In the genomic region with DNA sequence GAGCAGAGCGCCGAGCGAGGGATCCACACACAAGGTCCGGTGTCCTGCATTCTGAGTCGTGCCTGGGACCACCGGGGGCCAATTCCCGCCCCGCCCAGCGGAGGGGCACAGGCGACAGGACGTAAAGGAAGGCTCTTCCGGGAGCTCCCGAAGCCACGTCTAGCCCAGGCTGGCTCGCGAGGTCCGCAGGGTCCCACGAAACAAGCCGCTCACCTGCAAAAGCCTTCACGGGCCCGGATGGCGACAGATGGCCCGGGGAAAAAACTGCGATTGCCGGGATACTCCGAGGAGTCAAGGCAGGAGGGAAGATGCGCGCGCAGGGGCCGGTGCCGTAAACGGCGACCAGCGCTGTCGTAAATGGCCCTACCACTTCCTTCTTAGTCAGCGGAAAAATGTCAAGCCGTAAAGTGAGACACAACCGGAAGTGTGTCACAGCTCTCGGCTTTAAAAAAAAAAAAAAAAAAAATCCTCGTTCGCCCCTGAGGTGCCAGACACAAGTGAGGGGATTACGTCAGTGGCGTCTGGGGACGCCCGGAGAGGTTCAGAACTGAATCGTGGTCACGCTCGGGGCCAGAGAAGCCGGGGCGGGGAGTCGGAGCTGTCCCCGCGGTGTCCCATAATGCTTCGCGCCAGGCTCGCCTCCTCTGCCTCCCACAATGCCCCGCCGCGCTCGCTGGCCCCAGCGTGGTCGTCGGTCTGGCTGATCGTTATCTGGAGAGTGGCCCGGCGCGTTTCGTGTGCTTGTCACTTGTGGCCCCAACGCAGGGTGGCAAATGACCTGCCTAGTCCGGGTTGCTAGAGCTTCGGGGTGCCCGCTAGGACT, we compare ENCODE assay signal across 8 mouse cellular contexts. TPM values are rescaled to one million over a fixed set of nuclear protein-coding genes. Genes with fewer than 3 reads are reported as not detected.
DNase-seq lines count a peak whose midpoint lies in the region; ATAC-seq and TF ChIP-seq lines count a peak whose summit lies in the region.

A gene (minus strand): TSS at position 344 of the 823 bp plus-strand sequence.

- peaks cover 36% of the 10 kb centered on the region for H3K79me3 ChIP-seq in C2C12 (ENCODE audit: low read depth)

- peaks cover 10% of the 10 kb centered on the region for H3K27me3 ChIP-seq in C2C12 (ENCODE audit: control insufficient read depth, insufficient read depth, insufficient read length)
- no peaks in the 10 kb centered on the region for H3K27me3 ChIP-seq in erythroblast, embryonic 14.5 days (ENCODE audit: control insufficient read depth)
- no peaks in the 10 kb centered on the region for H3K27me3 ChIP-seq in heart, embryonic 11.5 days (ENCODE audit: control insufficient read depth, insufficient read depth, low read length)
- H3K27me3 ChIP-seq in kidney, embryonic 16.5 days (ENCODE audit: insufficient read depth, low read length) = no peaks in the 10 kb centered on the region
- H3K27me3 ChIP-seq in liver, adult 2 months (ENCODE audit: control insufficient read depth, insufficient read depth, low read length) = no peaks in the 10 kb centered on the region
- peaks cover 6% of the 10 kb centered on the region for H3K27me3 ChIP-seq in myocyte (ENCODE audit: control insufficient read depth, insufficient read depth, insufficient read length)
- no peaks in the 10 kb centered on the region for H3K27me3 ChIP-seq in splenic B cell, adult 2 months (ENCODE audit: control insufficient read depth, insufficient read depth, low read length, poor library complexity, severe bottlenecking)

- TF ChIP-seq CTCF in C2C12 (IDR thresholded peaks at IDR 0.05; ENCODE audit: control insufficient read depth, insufficient read depth, insufficient read length) = no peak
- no peak for TF ChIP-seq CTCF in brain, embryonic 14.5 days (IDR thresholded peaks at IDR 0.05; ENCODE audit: borderline replicate concordance, extremely low read depth, insufficient read depth, insufficient read length)
- no peak for TF ChIP-seq CTCF in liver, adult 2 months (IDR thresholded peaks at IDR 0.05; ENCODE audit: low read depth, low read length)

- H3K4me2 ChIP-seq in heart, embryonic 11.5 days = peak within 1 kb of the TSS; percentile 99
- peak within 1 kb of the TSS; percentile 91 for H3K4me2 ChIP-seq in kidney, embryonic 16.5 days (replicated peaks; ENCODE audit: low read depth, low read length)
- H3K4me2 ChIP-seq in myocyte (ENCODE audit: low read depth) = peak within 1 kb of the TSS; percentile 94

- peaks cover under 1% of the 10 kb centered on the region for H3K9me3 ChIP-seq in erythroblast, embryonic 14.5 days (ENCODE audit: control insufficient read depth, low read length)
- H3K9me3 ChIP-seq in heart, embryonic 11.5 days (replicated peaks; ENCODE audit: control insufficient read depth, low read length) = no peaks in the 10 kb centered on the region
- no peaks in the 10 kb centered on the region for H3K9me3 ChIP-seq in kidney, embryonic 16.5 days (ENCODE audit: low read length)

- H3K9ac ChIP-seq in heart, embryonic 11.5 days (ENCODE audit: low read depth, low read length) = peak within 1 kb of the TSS; percentile 98
- H3K9ac ChIP-seq in kidney, embryonic 16.5 days (replicated peaks; ENCODE audit: low read length) = peak within 1 kb of the TSS; percentile 96
- peak within 1 kb of the TSS; percentile 96 for H3K9ac ChIP-seq in liver, adult 2 months (ENCODE audit: low read depth, low read length)

- peak within 1 kb of the TSS; percentile 95 for H3ac ChIP-seq in C2C12 (ENCODE audit: control insufficient read depth, insufficient read length, low read depth)
- H3ac ChIP-seq in myocyte (ENCODE audit: control insufficient read depth, insufficient read length) = peak within 1 kb of the TSS; percentile 44

- peak; percentile 82 for ATAC-seq in heart, embryonic 11.5 days (replicated peaks; ENCODE audit: insufficient number of reproducible peaks, low FRiP score, low TSS enrichment)
- peak; percentile 89 for ATAC-seq in kidney, embryonic 16.5 days (ENCODE audit: low FRiP score, low TSS enrichment)

- peak; percentile 76; the same call in 1 of the 2 replicates for TF ChIP-seq POLR2A in brain, embryonic 14.5 days (IDR thresholded peaks at IDR 0.05; ENCODE audit: borderline replicate concordance, extremely low read depth, insufficient read depth, insufficient read length, poor library complexity, severe bottlenecking)
- TF ChIP-seq POLR2A in liver, adult 2 months (IDR thresholded peaks at IDR 0.05; ENCODE audit: extremely low read depth, insufficient read depth, low read length) = peak; percentile 53
- TF ChIP-seq POLR2A in myocyte (IDR thresholded peaks at IDR 0.05; ENCODE audit: insufficient read length, low read depth) = peak; percentile 95

- H3K27ac ChIP-seq in heart, embryonic 11.5 days (ENCODE audit: low read depth, low read length) = peak within 1 kb of the TSS; percentile 100
- peak within 1 kb of the TSS; percentile 100 for H3K27ac ChIP-seq in kidney, embryonic 16.5 days (ENCODE audit: low read length)
- peak within 1 kb of the TSS; percentile 100 for H3K27ac ChIP-seq in liver, adult 2 months (replicated peaks; ENCODE audit: insufficient read depth, low read depth, low read length)

- peak; percentile 99 for DNase-seq in brain, embryonic 14.5 days (ENCODE audit: low read depth)
- peak; percentile 84 for DNase-seq in liver, adult 2 months (ENCODE audit: extremely low read depth, low read depth, low spot score)
- peak; percentile 97 for DNase-seq in splenic B cell, adult 2 months (ENCODE audit: low read depth, low spot score)

- H3K4me1 ChIP-seq in erythroblast, embryonic 14.5 days (ENCODE audit: control insufficient read depth) = peaks cover 89% of the 10 kb centered on the region
- H3K4me1 ChIP-seq in heart, embryonic 11.5 days (ENCODE audit: control insufficient read depth, insufficient read depth, low read length) = peaks cover 11% of the 10 kb centered on the region
- peaks cover 17% of the 10 kb centered on the region for H3K4me1 ChIP-seq in kidney, embryonic 16.5 days (ENCODE audit: insufficient read depth, low read length)
- H3K4me1 ChIP-seq in liver, adult 2 months (ENCODE audit: control insufficient read depth, insufficient read depth, low read length) = peaks cover 13% of the 10 kb centered on the region

- peaks cover 50% of the 10 kb centered on the region for H3K79me2 ChIP-seq in C2C12 (ENCODE audit: control insufficient read depth, insufficient read depth)
- peaks cover 14% of the 10 kb centered on the region; the same call in 1 of the 2 replicates for H3K79me2 ChIP-seq in liver, adult 2 months (ENCODE audit: control insufficient read depth, insufficient read depth, low read length)
- H3K79me2 ChIP-seq in myocyte (ENCODE audit: control insufficient read depth, insufficient read depth) = peaks cover 30% of the 10 kb centered on the region

- under 1% methylated on average over 72 of the region's 72 CpGs for WGBS in heart, embryonic 11.5 days (ENCODE audit: insufficient replicate concordance)
- WGBS in kidney, embryonic 16.5 days = under 1% methylated on average over 72 of the region's 72 CpGs
- under 1% methylated on average over 72 of the region's 72 CpGs for WGBS in liver, adult 2 months

- H3K4me3 ChIP-seq in C2C12 (ENCODE audit: insufficient read depth, poor library complexity, severe bottlenecking) = peak within 1 kb of the TSS; percentile 99
- peak within 1 kb of the TSS; percentile 74 for H3K4me3 ChIP-seq in erythroblast, embryonic 14.5 days (replicated peaks)
- peak within 1 kb of the TSS; percentile 96 for H3K4me3 ChIP-seq in heart, embryonic 11.5 days (ENCODE audit: low read depth, low read length)
- peak within 1 kb of the TSS; percentile 90 for H3K4me3 ChIP-seq in kidney, embryonic 16.5 days (ENCODE audit: low read length)
- H3K4me3 ChIP-seq in liver, adult 2 months (ENCODE audit: insufficient read depth, low read depth, low read length) = peak within 1 kb of the TSS; percentile 95
- peak within 1 kb of the TSS; percentile 83 for H3K4me3 ChIP-seq in myocyte

- H3K36me3 ChIP-seq in C2C12 (ENCODE audit: control insufficient read depth, insufficient read depth) (peaks cover 40% of the 10 kb centered on the region), myocyte (ENCODE audit: control insufficient read depth, insufficient read depth) (peaks cover 30% of the 10 kb centered on the region)
- H3K36me3 ChIP-seq in erythroblast, embryonic 14.5 days (ENCODE audit: control insufficient read depth) = peaks cover 51% of the 10 kb centered on the region
- peaks cover 23% of the 10 kb centered on the region for H3K36me3 ChIP-seq in heart, embryonic 11.5 days (ENCODE audit: control insufficient read depth, insufficient read depth, low read length)
- peaks cover 27% of the 10 kb centered on the region for H3K36me3 ChIP-seq in kidney, embryonic 16.5 days (ENCODE audit: insufficient read depth, low read length)
- H3K36me3 ChIP-seq in liver, adult 2 months (ENCODE audit: control insufficient read depth, insufficient read depth, low read length) = peaks cover 23% of the 10 kb centered on the region
- H3K36me3 ChIP-seq in splenic B cell, adult 2 months (ENCODE audit: control insufficient read depth, insufficient read depth, low read length, poor library complexity, severe bottlenecking) = peaks cover 10% of the 10 kb centered on the region

TF ChIP-seq in C2C12, 6 proteins besides CTCF, POLR2A, EP300 and RAD21:
- peak; percentile 87 for TF ChIP-seq MAX (IDR thresholded peaks at IDR 0.05)
- no peak for TF ChIP-seq MYOG (IDR thresholded peaks at IDR 0.05; ENCODE audit: control insufficient read depth, extremely low read depth, insufficient read length)

TF ChIP-seq in myocyte, 11 proteins besides CTCF, POLR2A, EP300 and RAD21 (continues in another document):
- TF ChIP-seq TCF3 (IDR thresholded peaks at IDR 0.05; ENCODE audit: insufficient read length, low read depth) (no peak), TCF12 (IDR thresholded peaks at IDR 0.05; ENCODE audit: insufficient read depth, poor library complexity, severe bottlenecking) (no peak), SRF (IDR thresholded peaks at IDR 0.05; ENCODE audit: control insufficient read depth, insufficient read length, low read depth) (peak; percentile 71), REST (IDR thresholded peaks at IDR 0.05; ENCODE audit: insufficient read depth, insufficient read length) (peak; percentile 51), POLR2AphosphoS2 (IDR thresholded peaks at IDR 0.05; ENCODE audit: insufficient read length, low read depth) (peak; percentile 99), CEBPB (IDR thresholded peaks at IDR 0.05; ENCODE audit: insufficient read depth, poor library complexity, severe bottlenecking) (no peak), MYOG (IDR thresholded peaks at IDR 0.05; ENCODE audit: control insufficient read depth in 1 of 3, insufficient read depth in 1 of 3, insufficient read length in 2 of 3, low read depth in 2 of 3) (peak in 1 of 3 experiments; percentile 27), USF1 (IDR thresholded peaks at IDR 0.05; ENCODE audit: low read depth) (no peak)

RNA-seq across cellular contexts. Expression of the gene that starts here (rescaled TPM):
- polyA plus RNA-seq in C2C12 (2012; fragmentation: generic; extraction: Trizol) (428 TPM), myocyte (2012; fragmentation: generic; extraction: Trizol) (461 TPM)
- polyA plus RNA-seq in brain, embryonic 14.5 days (2012; rRNA removed) = 202 and 208 TPM in 2 replicates
- 8.2 and 8.3 TPM in 2 replicates for polyA plus RNA-seq in erythroblast, embryonic 14.5 days (2012)
- 188 TPM in 2 replicates for polyA plus RNA-seq in heart, embryonic 11.5 days (2014; fragmentation: Nextera tagmentation; extraction: Ambion mirVana)
- 212 and 222 TPM in 2 replicates for polyA plus RNA-seq in kidney, embryonic 16.5 days (2015; fragmentation: Nextera tagmentation; extraction: Ambion mirVana)
- 57.3 and 61.3 TPM in 2 replicates for total RNA-seq in liver, adult 2 months (2014; rRNA removed)
- 92.9 and 115 TPM in 2 replicates for polyA plus RNA-seq in liver, adult 2 months (2012; rRNA removed)

Comparison
In these comparisons a context has a peak if more than half of its experiments do, and no peak if none do; other contexts are left out.
1. Peak in every context shown above with its lines: DNase-seq, ATAC-seq, H3K4me3 ChIP-seq and H3K27ac ChIP-seq.
2. RNA of the gene that starts here (polyA plus RNA-seq): 461 TPM in myocyte (single experiment), 428 TPM in C2C12 (single experiment), 212 to 222 TPM in kidney, embryonic 16.5 days, 202 to 208 TPM in brain, embryonic 14.5 days, 188 TPM in heart, embryonic 11.5 days and 92.9 to 115 TPM in liver, adult 2 months; 8.2 to 8.3 TPM in erythroblast, embryonic 14.5 days; every median in the first group is over 10 times any median in the second.